Mouse (Mus musculus) ES-Bruce4 (cell line): Measurements from ENCODE around the gene Mrps27.

Source experiments
- CTCF ChIP-seq: IDR thresholded peaks from one replicate; pipeline ENCODE4 v1.8.1; 2011; ENCODE audit warnings: low read depth, low read length
- EP300 ChIP-seq: IDR thresholded peaks from 2 replicates; pipeline ENCODE4 v1.6.1; 2011; ENCODE audit warnings: low read depth, low read length; ENCODE audit not compliant: insufficient read depth
- POLR2A ChIP-seq: IDR thresholded peaks from one replicate; pipeline ENCODE4 v1.8.1; 2011; ENCODE audit warnings: low read length; ENCODE audit not compliant: insufficient read depth

- TF ChIP-seq CTCF = no peak
- no peak for TF ChIP-seq POLR2A
- no peak for TF ChIP-seq EP300
Measured at GRCm38 (mm10) chr13:99458658-99459386, 114.2 kb downstream of the Mrps27 start.
